Mouse (Mus musculus) myocyte (in vitro differentiated cells): ENCODE data around the gene Plekhh2.

Experiments
- CEBPB ChIP-seq: IDR thresholded peaks from 2 replicates; pipeline ENCODE4 v1.6.1; 2011; ENCODE audit warnings: mild to moderate bottlenecking, moderate library complexity; ENCODE audit not compliant: poor library complexity, insufficient read depth, severe bottlenecking
- E2F4 ChIP-seq: IDR thresholded peaks from one replicate; pipeline ENCODE4 v1.6.1; 2011; ENCODE audit warnings: mild to moderate bottlenecking, control low read depth, moderate library complexity; ENCODE audit not compliant: insufficient read depth
- MAX ChIP-seq: IDR thresholded peaks from one replicate; pipeline ENCODE4 v1.6.1; 2011; ENCODE audit warnings: low read depth, mild to moderate bottlenecking, control low read depth
- POLR2A ChIP-seq: IDR thresholded peaks from one replicate; pipeline ENCODE4 v1.6.1; 2011; ENCODE audit warnings: low read depth, mild to moderate bottlenecking, control low read depth, moderate library complexity; ENCODE audit not compliant: insufficient read length
- POLR2AphosphoS2 ChIP-seq: IDR thresholded peaks from one replicate; pipeline ENCODE4 v1.6.1; 2011; ENCODE audit warnings: low read depth, control low read depth; ENCODE audit not compliant: insufficient read length
- REST ChIP-seq: IDR thresholded peaks from one replicate; pipeline ENCODE4 v1.6.1; 2011; ENCODE audit warnings: mild to moderate bottlenecking, control low read depth, moderate library complexity; ENCODE audit not compliant: insufficient read depth, insufficient read length
- SRF ChIP-seq: IDR thresholded peaks from one replicate; pipeline ENCODE4 v1.6.1; 2011; ENCODE audit warnings: low read depth; ENCODE audit not compliant: control insufficient read depth, insufficient read length
- TCF12 ChIP-seq: IDR thresholded peaks from one replicate; pipeline ENCODE4 v1.6.1; 2011; ENCODE audit warnings: mild to moderate bottlenecking, control low read depth; ENCODE audit not compliant: poor library complexity, insufficient read depth, severe bottlenecking
- USF1 ChIP-seq: IDR thresholded peaks from one replicate; pipeline ENCODE4 v1.6.1; 2011; ENCODE audit warnings: low read depth, mild to moderate bottlenecking, control low read depth, moderate library complexity

- no peak for TF ChIP-seq REST
- no peak for TF ChIP-seq POLR2A
- TF ChIP-seq MAX: no peak
- TF ChIP-seq CEBPB: no peak
- no peak for TF ChIP-seq POLR2AphosphoS2
- no peak for TF ChIP-seq TCF12
- no peak for TF ChIP-seq SRF
- no peak for TF ChIP-seq USF1
- TF ChIP-seq E2F4: no peak
Observed at GRCm38 (mm10) chr17:84607617-84608016, 95.9 kb downstream of the Plekhh2 start.
